Mouse (Mus musculus) CH12F3 (cell line): ENCODE data around the gene Hist1h3b.

Experiments used
- in situ Hi-C: fragments of 300-500 bp; cut with MboI; formaldehyde crosslinking; loops from 2 replicates; pipeline ENCODE4 v1.14.3; 2020; ENCODE audit warnings: low sequenced_read_pairs

Hist1h3b gene

DNA sequence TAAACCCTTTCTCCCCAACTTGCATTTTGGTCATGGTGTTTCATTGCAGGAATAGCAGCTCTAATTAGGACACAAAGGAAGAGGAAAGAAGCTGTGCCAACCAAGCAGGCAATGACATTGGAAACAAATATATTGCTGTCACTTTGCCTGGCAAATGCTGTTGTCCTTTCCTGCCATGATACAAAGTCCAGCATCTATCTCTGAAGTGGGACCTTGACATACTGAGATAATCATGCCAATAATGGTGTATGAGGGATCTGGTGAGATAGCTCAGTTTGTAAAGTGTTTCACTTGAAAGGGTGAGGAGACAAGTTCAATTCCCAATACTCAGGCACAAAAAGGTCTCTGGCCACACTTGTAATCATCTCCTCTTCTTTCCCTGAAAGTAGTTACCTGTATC lies 14.7 kb downstream of the Hist1h3b start:
- in situ Hi-C loops, result loop anchor here (25.0 kb wide), 1 partner anchor 1729 kb away; the partner anchor contains the start of genes Hist1h2ag, Hist1h2ah, Hist1h2bj and Hist1h2bk

- in situ Hi-C loops, result loop anchor here (25.0 kb wide), 1 partner anchor 1732 kb away; the partner anchor contains the start of genes Hist1h2ag, Hist1h2ah, Hist1h2bj and Hist1h2bk
These were observed 16.8 kb downstream of the Hist1h3b start for GRCm38 (mm10) chr13:23768834-23769397.

DNA sequence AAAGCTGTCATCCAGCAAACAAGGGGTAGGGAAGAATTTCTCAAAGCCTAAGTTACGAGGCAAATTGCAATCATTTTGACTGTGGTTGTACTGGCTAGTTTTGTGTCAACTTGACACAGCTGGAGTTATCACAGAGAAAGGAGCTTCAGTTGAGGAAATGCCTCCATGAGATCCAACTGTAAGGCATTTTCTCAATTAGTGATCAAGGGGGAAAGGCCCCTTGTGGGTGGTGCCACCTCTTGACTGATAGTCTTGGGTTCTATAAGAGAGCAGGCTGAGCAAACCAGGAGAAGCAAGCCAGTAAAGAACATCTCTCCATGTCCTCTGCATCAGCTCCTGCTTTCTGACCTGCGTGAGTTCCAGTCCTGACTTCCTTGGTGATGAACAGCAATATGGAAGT lies 17.5 kb downstream of the Hist1h3b start, which contains the start of gene Trim38:
Gene Trim38 (plus strand): TSS at position 301 of the 400 bp plus-strand sequence.
- in situ Hi-C loops, result loop anchor here (25.0 kb wide), 1 partner anchor 1732 kb away; the partner anchor contains the start of genes Hist1h2ag, Hist1h2ah, Hist1h2bj and Hist1h2bk

- in situ Hi-C loops, result loop anchor here (25.0 kb wide), 1 partner anchor 1735 kb away; the partner anchor contains the start of genes Hist1h2ag, Hist1h2ah, Hist1h2bj and Hist1h2bk
These were observed 20.7 kb downstream of the Hist1h3b start for GRCm38 (mm10) chr13:23772561-23773313.

GRCm38 (mm10) chr13:23778339-23778738 lies 26.3 kb downstream of the Hist1h3b start:
- in situ Hi-C loops, result no loop called here

GRCm38 (mm10) chr13:23779025-23779424 lies 27.0 kb downstream of the Hist1h3b start:
- in situ Hi-C loops, result no loop called here

GRCm38 (mm10) chr13:23792520-23792919 lies 40.5 kb downstream of the Hist1h3b start:
- in situ Hi-C loops, result no loop called here

DNA sequence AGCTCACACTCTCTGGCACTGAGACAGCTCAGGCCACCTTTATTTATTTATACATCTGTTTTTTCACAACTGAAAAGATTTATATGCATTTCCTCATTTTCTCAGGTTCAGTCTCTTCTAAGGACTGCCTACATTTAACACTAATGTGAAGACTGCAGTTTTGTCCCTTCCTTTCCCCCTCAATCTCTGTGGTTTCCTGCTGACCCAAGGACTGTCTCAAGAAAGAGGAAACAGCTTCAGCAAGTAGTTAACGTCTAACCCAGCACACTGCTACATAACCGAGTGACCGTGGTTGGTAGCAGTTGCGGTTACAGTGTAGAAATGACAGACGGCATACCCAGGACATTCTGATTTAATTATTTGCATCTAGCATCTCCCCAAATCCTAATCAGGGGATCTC lies 47.3 kb downstream of the Hist1h3b start:
- in situ Hi-C loops, result no loop called here
